Mouse (Mus musculus) forebrain, embryonic 13.5 days (tissue): ENCODE data around the gene Trim71. TPM values are rescaled to one million over a fixed set of nuclear protein-coding genes. Genes with fewer than 3 reads are reported as not detected.

Experiments
- ATAC-seq: fragments of 200-750 bp; cut with Nextera tagmentation; 2 replicates; pipeline ENCODE4 v1.8.0; 2017
- H3K27ac ChIP-seq: fragments of 300-500 bp; sonication (generic); 2 replicates; pipeline ENCODE4 v1.5.1; 2015; ENCODE audit warnings: inconsistent platforms, mild to moderate bottlenecking, moderate library complexity
- H3K27me3 ChIP-seq: fragments of 300-500 bp; sonication (generic); 2 replicates; pipeline ENCODE4 v1.6.1; 2015; ENCODE audit warnings: mild to moderate bottlenecking, inconsistent platforms
- H3K36me3 ChIP-seq: fragments of 300-500 bp; sonication (generic); 2 replicates; pipeline ENCODE4 v1.6.1; 2015; ENCODE audit warnings: mild to moderate bottlenecking, inconsistent platforms; ENCODE audit not compliant: poor library complexity, severe bottlenecking
- H3K4me1 ChIP-seq: fragments of 300-500 bp; sonication (generic); 2 replicates; pipeline ENCODE4 v1.6.1; 2015; ENCODE audit warnings: inconsistent platforms
- H3K4me2 ChIP-seq: fragments of 300-500 bp; sonication (generic); 2 replicates; pipeline ENCODE4 v1.6.1; 2015; ENCODE audit warnings: inconsistent platforms, mild to moderate bottlenecking, moderate library complexity
- H3K4me3 ChIP-seq: fragments of 300-500 bp; sonication (generic); 2 replicates; pipeline ENCODE4 v1.5.1; 2015; ENCODE audit warnings: mild to moderate bottlenecking, inconsistent platforms
- H3K9ac ChIP-seq: fragments of 300-500 bp; sonication (generic); 2 replicates; pipeline ENCODE4 v1.6.1; 2015; ENCODE audit warnings: mild to moderate bottlenecking, inconsistent platforms
- H3K9me3 ChIP-seq: fragments of 300-500 bp; sonication (generic); replicated peaks from 2 replicates; pipeline ENCODE4 v1.6.1; 2016; ENCODE audit warnings: inconsistent platforms
- WGBS: fragments of 180-500 bp; shearing (Covaris S2); methylation state at CpG from one replicate; pipeline ENCODE4 v1.1.7; 2015; 5-methylcytosine and 5-hydroxymethylcytosine counted together
- polyA plus RNA-seq: library from polyadenylated mRNA; unstranded; fragments of >200 nt; fragmentation: Nextera tagmentation; extraction: Ambion mirVana; gene quantifications from 2 replicates; pipeline ENCODE4 v1.2.1, GENCODE M21; 2015

The Trim71 gene
- polyA plus RNA-seq, 1 experiment from 2014 or later, result 0.14 TPM

- Histone ChIP-seq H3K9me3 (no peaks in the 10 kb centered on the region), H3K36me3 (no peaks in the 10 kb centered on the region), H3K27me3 (peaks cover 47% of the 10 kb centered on the region), H3K27ac (no peak overlapping the region), H3K4me2 (no peak overlapping the region), H3K4me3 (no peak overlapping the region), H3K4me1 (peaks cover 23% of the 10 kb centered on the region), H3K9ac (no peak overlapping the region)
- ATAC-seq, result no peak
Observed at GRCm38 (mm10) chr9:114553828-114554227, 10.3 kb downstream of the Trim71 start.

GRCm38 (mm10) chr9:114550033-114550432, 14.1 kb downstream of the Trim71 start:
- Histone ChIP-seq H3K9me3 (no peaks in the 10 kb centered on the region), H3K9ac (no peak overlapping the region), H3K4me1 (peaks cover 36% of the 10 kb centered on the region), H3K27me3 (peaks cover 42% of the 10 kb centered on the region), H3K36me3 (no peaks in the 10 kb centered on the region), H3K27ac (no peak overlapping the region), H3K4me2 (no peak overlapping the region), H3K4me3 (no peak overlapping the region)
- no peak for ATAC-seq
- WGBS, result 21% methylated on average over 6 of the region's 6 CpGs

- WGBS, result 7% methylated on average over 5 of the region's 5 CpGs
- Histone ChIP-seq H3K27ac (no peak overlapping the region), H3K9me3 (no peaks in the 10 kb centered on the region), H3K36me3 (no peaks in the 10 kb centered on the region), H3K27me3 (peaks cover 42% of the 10 kb centered on the region), H3K9ac (no peak overlapping the region), H3K4me2 (no peak overlapping the region), H3K4me1 (peaks cover 36% of the 10 kb centered on the region), H3K4me3 (no peak overlapping the region)
- no peak for ATAC-seq
Observed at GRCm38 (mm10) chr9:114549117-114549516, 15.1 kb downstream of the Trim71 start.

- Histone ChIP-seq H3K9ac (no peak overlapping the region), H3K27me3 (peaks cover 45% of the 10 kb centered on the region), H3K4me3 (no peak overlapping the region), H3K36me3 (no peaks in the 10 kb centered on the region), H3K27ac (no peak overlapping the region), H3K4me1 (peaks cover 34% of the 10 kb centered on the region), H3K4me2 (no peak overlapping the region), H3K9me3 (no peaks in the 10 kb centered on the region)
- 17% methylated on average over 4 of the region's 4 CpGs for WGBS
- ATAC-seq, result no peak
Observed at GRCm38 (mm10) chr9:114548496-114548895, 15.7 kb downstream of the Trim71 start.

- Histone ChIP-seq H3K4me2 (no peak overlapping the region), H3K4me1 (peaks cover 34% of the 10 kb centered on the region), H3K9ac (no peak overlapping the region), H3K36me3 (no peaks in the 10 kb centered on the region), H3K27ac (no peak overlapping the region), H3K9me3 (no peaks in the 10 kb centered on the region), H3K27me3 (peaks cover 50% of the 10 kb centered on the region), H3K4me3 (no peak overlapping the region)
- ATAC-seq, result no peak
- WGBS, result 18% methylated on average over 6 of the region's 6 CpGs
Observed at GRCm38 (mm10) chr9:114547643-114548077, 16.5 kb downstream of the Trim71 start.

- peaks cover 45% of the 10 kb centered on the region for H3K27me3 ChIP-seq
Observed at GRCm38 (mm10) chr9:114546765-114547164, 17.4 kb downstream of the Trim71 start.

GRCm38 (mm10) chr9:114544754-114545393, 19.3 kb downstream of the Trim71 start:
- ATAC-seq, result no peak
- Histone ChIP-seq H3K4me1 (peaks cover 34% of the 10 kb centered on the region), H3K4me3 (no peak overlapping the region), H3K4me2 (no peak overlapping the region), H3K27me3 (peaks cover 37% of the 10 kb centered on the region), H3K9me3 (no peaks in the 10 kb centered on the region), H3K9ac (no peak overlapping the region), H3K36me3 (no peaks in the 10 kb centered on the region), H3K27ac (no peak overlapping the region)
- 25% methylated on average over 9 of the region's 9 CpGs for WGBS

More at GRCm38 (mm10) chr9:114546765-114547164, 17.4 kb downstream of the Trim71 start:
- no peaks in the 10 kb centered on the region for H3K9me3 ChIP-seq
- H3K4me1 ChIP-seq, result peaks cover 34% of the 10 kb centered on the region
- H3K27ac ChIP-seq, result no peak overlapping the region
- no peak for ATAC-seq
- no peak overlapping the region for H3K9ac ChIP-seq
- no peaks in the 10 kb centered on the region for H3K36me3 ChIP-seq
- WGBS, result 75% methylated on average over 12 of the region's 12 CpGs
- H3K4me2 ChIP-seq, result no peak overlapping the region
- no peak overlapping the region for H3K4me3 ChIP-seq

- WGBS, result 56% methylated on average over 17 of the region's 17 CpGs
- Histone ChIP-seq H3K9ac (no peak overlapping the region), H3K4me3 (no peak overlapping the region), H3K27ac (no peak overlapping the region), H3K4me1 (peaks cover 28% of the 10 kb centered on the region), H3K36me3 (no peaks in the 10 kb centered on the region), H3K9me3 (no peaks in the 10 kb centered on the region), H3K4me2 (no peak overlapping the region), H3K27me3 (peaks cover 30% of the 10 kb centered on the region)
- peak; percentile 24; the same call in 1 of the 2 replicates for ATAC-seq
Observed at GRCm38 (mm10) chr9:114543882-114544753, 20.1 kb downstream of the Trim71 start.

- Histone ChIP-seq H3K27me3 (peaks cover 11% of the 10 kb centered on the region), H3K4me3 (no peak overlapping the region), H3K27ac (no peak overlapping the region), H3K36me3 (no peaks in the 10 kb centered on the region), H3K4me1 (peaks cover 12% of the 10 kb centered on the region), H3K9ac (no peak overlapping the region), H3K9me3 (no peaks in the 10 kb centered on the region), H3K4me2 (no peak overlapping the region)
- ATAC-seq, result no peak
- 57% methylated on average over 1 of the region's 1 CpGs for WGBS
Observed at GRCm38 (mm10) chr9:114541279-114541741, 22.9 kb downstream of the Trim71 start.

GRCm38 (mm10) chr9:114538996-114539563, 25.1 kb downstream of the Trim71 start:
- Histone ChIP-seq H3K4me2 (no peak overlapping the region), H3K9ac (no peak overlapping the region), H3K27me3 (peaks cover 8% of the 10 kb centered on the region), H3K4me1 (peaks cover 3% of the 10 kb centered on the region), H3K27ac (no peak overlapping the region), H3K4me3 (no peak overlapping the region), H3K9me3 (no peaks in the 10 kb centered on the region), H3K36me3 (no peaks in the 10 kb centered on the region)
- no peak for ATAC-seq
- WGBS, result 71% methylated on average over 7 of the region's 7 CpGs

- H3K4me1 ChIP-seq, result no peaks in the 10 kb centered on the region
- H3K9ac ChIP-seq, result no peak overlapping the region
- no peak overlapping the region for H3K4me2 ChIP-seq
- H3K4me3 ChIP-seq, result no peak overlapping the region
- no peak for ATAC-seq
- no peak overlapping the region for H3K27ac ChIP-seq
- H3K27me3 ChIP-seq, result no peaks in the 10 kb centered on the region
- 13% methylated on average over 2 of the region's 2 CpGs for WGBS
- no peaks in the 10 kb centered on the region for H3K36me3 ChIP-seq
- no peaks in the 10 kb centered on the region for H3K9me3 ChIP-seq
Observed at GRCm38 (mm10) chr9:114536628-114537027, 27.5 kb downstream of the Trim71 start.
